In the genomic region with DNA sequence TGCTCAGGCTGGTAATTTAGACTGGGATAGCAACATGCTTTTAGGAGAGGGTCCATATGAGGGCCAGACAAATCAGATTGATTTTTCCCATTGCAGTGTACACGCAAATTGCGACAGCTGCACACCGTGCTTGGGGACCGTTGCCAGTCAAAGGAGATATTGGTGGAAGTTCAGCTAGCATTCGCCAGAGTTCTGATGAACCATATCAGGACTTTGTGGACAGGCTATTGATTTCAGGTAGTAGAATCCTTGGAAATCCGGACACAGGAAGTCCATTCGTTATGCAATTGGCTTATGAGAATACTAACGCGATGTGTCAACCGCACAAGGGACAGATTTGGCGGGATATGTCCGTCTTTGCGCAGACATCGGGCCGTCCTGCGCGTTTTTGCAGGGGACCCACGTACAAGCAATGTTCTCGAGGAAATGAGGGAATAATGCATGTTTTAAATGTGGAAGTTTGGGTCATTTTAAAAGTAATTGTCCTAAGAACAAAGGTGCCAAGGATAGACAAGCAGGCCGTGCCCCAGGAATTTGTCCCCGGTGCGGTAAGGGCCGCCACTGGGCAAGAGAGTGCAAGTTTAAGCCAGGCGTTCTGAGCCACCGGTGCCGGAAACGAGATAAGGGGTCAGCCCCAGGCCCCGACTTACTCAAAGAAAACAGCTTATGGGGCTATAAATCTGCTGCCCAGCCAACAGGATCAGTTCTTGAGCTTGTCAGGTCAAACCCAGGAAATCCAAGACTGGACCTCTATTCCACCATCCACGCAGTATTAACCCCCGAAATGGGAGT, we compare ENCODE assay signal across 40 mouse cellular contexts. TPM values are rescaled to one million over a fixed set of nuclear protein-coding genes. Genes with fewer than 3 reads are reported as not detected.
"Had no signal": no experiment of that assay in that cellular context is flagged by ENCODE, and none has a peak within 500 bp of the region (broad histone marks: within the 10 kb centered on the region; RNA-seq: fewer than 3 reads in every experiment).

No protein-coding gene starts in this region.

RNA-seq across cellular contexts. Expression of a gene that starts 43.6 kb away (rescaled TPM):
- total RNA-seq: heart, postnatal 10 days; heart, postnatal 14 days; heart, postnatal 25 days; heart, postnatal 36 days; heart, postnatal 4 days; hematopoietic stem cell, adult 5-6 weeks; hindbrain, postnatal 0 days; layer of hippocampus, adult 18-20 months; layer of hippocampus, adult 2 months; layer of hippocampus, adult 8-10 months; layer of hippocampus, postnatal 10 days; layer of hippocampus, postnatal 14 days; layer of hippocampus, postnatal 25 days; layer of hippocampus, postnatal 36 days; left cerebral cortex, adult 18-20 months had no signal
- polyA plus RNA-seq: heart, embryonic 10.5 days; heart, embryonic 11.5 days; heart, embryonic 12.5 days; heart, embryonic 13.5 days; heart, embryonic 14.5 days; heart, embryonic 15.5 days; heart, embryonic 16.5 days; heart, postnatal 0 days; hindbrain, embryonic 10.5 days; hindbrain, embryonic 11.5 days; hindbrain, embryonic 12.5 days; hindbrain, embryonic 13.5 days; hindbrain, embryonic 15.5 days; hindbrain, embryonic 16.5 days; hindbrain, postnatal 0 days; inflammation-experienced regulatory T-cells, adult 6 months; intestine, embryonic 14.5 days; intestine, embryonic 15.5 days; intestine, embryonic 16.5 days; intestine, postnatal 0 days; kidney, adult 2 months; kidney, embryonic 14.5 days; kidney, embryonic 15.5 days; kidney, embryonic 16.5 days; kidney, postnatal 0 days; large intestine, adult 2 months had no signal
